Mouse (Mus musculus) thymus, adult 2 months (tissue): ENCODE data around the gene Ttc7b.

ENCODE experiments used
- CTCF ChIP-seq: fragments of 200-500 bp; IDR thresholded peaks from 2 replicates; pipeline ENCODE4 v1.5.1; 2012; ENCODE audit warnings: mild to moderate bottlenecking, control low read depth, low read length, moderate library complexity, borderline replicate concordance; ENCODE audit not compliant: control insufficient read depth, poor library complexity, insufficient read depth; ENCODE audit errors: extremely low read depth
- POLR2A ChIP-seq: fragments of 200-500 bp; IDR thresholded peaks from 2 replicates; pipeline ENCODE4 v1.6.1; 2012; ENCODE audit warnings: mild to moderate bottlenecking, low read length, control low read depth, moderate library complexity; ENCODE audit not compliant: control insufficient read depth, poor library complexity, insufficient read depth; ENCODE audit errors: extremely low read depth

DNA sequence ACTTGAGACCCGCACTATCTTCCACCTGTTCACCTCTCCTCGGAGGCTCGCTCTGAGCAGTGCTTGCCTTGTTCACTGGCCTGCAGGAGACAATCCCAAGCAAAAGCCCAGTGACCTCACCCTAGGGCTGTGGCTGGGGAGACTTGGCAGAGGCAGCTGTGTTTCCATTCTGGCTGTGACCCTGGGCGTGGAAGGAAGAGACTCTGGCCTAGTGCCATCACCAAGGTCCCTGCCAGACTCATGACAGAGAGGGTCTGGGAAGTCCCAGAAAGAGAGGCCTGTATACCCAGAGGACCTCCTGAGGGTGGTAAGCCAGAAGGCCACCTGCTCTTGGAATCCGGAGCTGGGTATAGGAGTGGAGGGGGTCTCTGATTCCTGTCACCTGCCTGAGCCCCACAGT is 244.8 kb downstream of the Ttc7b start:
- TF ChIP-seq POLR2A (no peak), CTCF (no peak)
